Mouse (Mus musculus): Measurements from ENCODE around the gene Phgr1.

DNA sequence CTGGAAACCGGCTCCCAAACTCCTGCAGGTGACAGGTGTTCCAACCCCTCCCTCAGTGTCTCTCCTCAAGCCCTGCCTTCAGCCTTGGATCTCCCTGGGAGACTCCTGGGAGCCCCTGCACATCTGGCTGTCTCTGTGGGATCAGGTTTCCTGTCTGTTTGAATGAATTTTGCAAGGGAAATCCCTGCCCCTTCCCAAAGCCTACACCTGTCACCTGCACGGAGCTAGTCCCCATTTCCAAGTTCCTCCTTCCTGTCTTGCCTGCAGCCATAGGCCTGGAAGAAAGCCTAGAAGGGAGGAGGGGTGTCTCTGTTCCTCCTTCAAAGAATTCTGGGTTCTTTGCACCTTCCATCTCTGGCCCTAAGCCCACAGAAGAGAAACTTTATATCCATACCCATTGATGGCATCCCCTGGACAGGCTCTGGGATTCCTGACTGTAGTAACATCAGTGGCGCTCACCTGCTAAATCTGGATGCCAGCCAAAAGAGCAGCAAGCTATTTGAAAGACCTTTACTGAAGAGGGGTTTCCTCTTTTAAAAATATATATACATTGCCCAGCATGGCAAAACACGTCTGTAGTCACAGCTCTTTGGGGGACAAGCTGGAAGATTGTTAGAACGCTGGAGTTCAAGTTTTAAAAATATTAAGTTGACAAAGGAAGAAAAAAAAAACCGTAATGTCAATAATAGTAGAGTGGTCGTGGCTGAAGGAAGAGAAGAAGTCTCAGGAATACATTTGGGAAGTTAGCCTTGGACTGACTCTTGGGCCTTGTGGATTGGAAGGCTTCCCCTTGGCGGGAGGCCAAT, 42.5 kb upstream of the Phgr1 start:
- no peak for TF ChIP-seq POLR2A (IDR thresholded peaks at IDR 0.05; ENCODE audit: control insufficient read depth, extremely low read depth, insufficient read depth, low read length, poor library complexity)
- TF ChIP-seq CTCF (IDR thresholded peaks at IDR 0.05; ENCODE audit: borderline replicate concordance, control insufficient read depth, extremely low read depth, insufficient read depth, low read length, poor library complexity), result no peak
